Mouse (Mus musculus) heart, adult 18-20 months (tissue): ENCODE measurements around the gene Enthd1. TPM values are rescaled to one million over a fixed set of nuclear protein-coding genes. Genes with fewer than 3 reads are reported as not detected.
A peak's percentile ranks its signal among the peaks of the same experiment; 100 is the strongest.
"Not testable (repeated sequence)": the region's sequence is repeated elsewhere in the genome, so short reads cannot be mapped to it uniquely, and the experiment has no call there.

Experiments used
- DNase-seq, 2 experiments: peaks; one replicate each; pipeline ENCODE4 v3.0.0; 2021 to 2022; ENCODE audit warnings: mixed read lengths in 1 of 2
- long read RNA-seq, 2 experiments: library from polyadenylated mRNA; stranded (forward); transcript quantifications; one replicate each; pipeline ENCODE4 v2.0.0; 2021
- total RNA-seq, 2 experiments: library from RNA; stranded (reverse); gene quantifications; 2 replicates each; pipeline ENCODE4 v1.2.3; 2021

The Enthd1 gene
- total RNA-seq: not detected
- long read RNA-seq, experiment 1: 0 reads
- long read RNA-seq, experiment 2: 0 reads

- DNase-seq: no peak
Observed at GRCm38 (mm10) chr15:80565106-80565665, at the start of gene Enthd1. TSS of gene Enthd1 (minus strand) at chr15:80565156.

- no peak for DNase-seq
Observed at GRCm38 (mm10) chr15:80613904-80614303, 48.9 kb upstream of the Enthd1 start.

- DNase-seq: no peak
Observed at GRCm38 (mm10) chr15:80611478-80611877, 46.5 kb upstream of the Enthd1 start.

- no peak for DNase-seq
Observed at GRCm38 (mm10) chr15:80610335-80610734, 45.4 kb upstream of the Enthd1 start.

GRCm38 (mm10) chr15:80607970-80608369, 43.0 kb upstream of the Enthd1 start:
- no peak for DNase-seq

GRCm38 (mm10) chr15:80604026-80604425, 39.1 kb upstream of the Enthd1 start:
- DNase-seq: no peak

- no peak for DNase-seq
Observed at GRCm38 (mm10) chr15:80602487-80602886, 37.5 kb upstream of the Enthd1 start.

GRCm38 (mm10) chr15:80601456-80601855, 36.5 kb upstream of the Enthd1 start:
- DNase-seq: no peak

- DNase-seq: no peak
Observed at GRCm38 (mm10) chr15:80599843-80600242, 34.9 kb upstream of the Enthd1 start.

- DNase-seq: peak; percentile 65 to 67
Observed at GRCm38 (mm10) chr15:80599213-80599750, 34.3 kb upstream of the Enthd1 start.

- DNase-seq: no peak
Observed at GRCm38 (mm10) chr15:80598750-80599149, 33.8 kb upstream of the Enthd1 start.

- DNase-seq: no peak
Observed at GRCm38 (mm10) chr15:80593877-80594276, 28.9 kb upstream of the Enthd1 start.

GRCm38 (mm10) chr15:80592737-80593136, 27.8 kb upstream of the Enthd1 start:
- no peak for DNase-seq

- DNase-seq: no peak
Observed at GRCm38 (mm10) chr15:80590641-80591040, 25.7 kb upstream of the Enthd1 start.

GRCm38 (mm10) chr15:80586296-80586695, 21.3 kb upstream of the Enthd1 start:
- peak in 1 of 2 experiments; percentile 6 for DNase-seq

GRCm38 (mm10) chr15:80582581-80583495, 17.9 kb upstream of the Enthd1 start:
- DNase-seq: peak; percentile 33 to 46

GRCm38 (mm10) chr15:80580585-80580984, 15.6 kb upstream of the Enthd1 start:
- not testable (repeated sequence) for DNase-seq

GRCm38 (mm10) chr15:80579121-80579520, 14.2 kb upstream of the Enthd1 start:
- no peak for DNase-seq

GRCm38 (mm10) chr15:80577166-80577960, 12.4 kb upstream of the Enthd1 start:
- DNase-seq: no peak

- no peak for DNase-seq
Observed at GRCm38 (mm10) chr15:80576415-80576994, 11.5 kb upstream of the Enthd1 start.

GRCm38 (mm10) chr15:80575817-80576370, 10.9 kb upstream of the Enthd1 start:
- no peak for DNase-seq
